Mouse (Mus musculus) erythroid progenitor cell, adult 5-6 weeks (primary cell): ENCODE results near the gene Ifnz. TPM values are rescaled to one million over a fixed set of nuclear protein-coding genes. Genes with fewer than 3 reads are reported as not detected.
"Not testable (repeated sequence)": the region's sequence is repeated elsewhere in the genome, so short reads cannot be mapped to it uniquely, and the experiment has no call there.

Experiments used
- ATAC-seq: replicated peaks from 2 replicates; pipeline ENCODE4 v1.8.0; 2016; ENCODE audit warnings: moderate number of reproducible peaks, mild to moderate bottlenecking, moderate TSS enrichment, inconsistent platforms; ENCODE audit not compliant: poor library complexity, low FRiP score, severe bottlenecking
- total RNA-seq, 2 experiments: library from RNA; stranded (forward) in 1 of 2; stranded (reverse) in 1 of 2; fragments of 150-400 nt in 1 of 2; fragments of 186-747, 209-891 nt in 1 of 2; gene quantifications; 2 replicates each; pipeline versions ENCODE4 v1.2.3 to v1.2.4; 2015 to 2017; ENCODE audit warnings: low replicate concordance in 2 of 2

The Ifnz gene
- total RNA-seq, 2 experiments from 2014 or later, result not detected

- ATAC-seq, result not testable (repeated sequence)
These were observed 1.6 kb upstream of the Ifnz start for GRCm38 (mm10) chr4:88780320-88780719.

- ATAC-seq, result not testable (repeated sequence)
These were observed 404 bp downstream of the Ifnz start for GRCm38 (mm10) chr4:88782335-88782734.

- not testable (repeated sequence) for ATAC-seq
These were observed 3.5 kb downstream of the Ifnz start, which contains the start of gene Gm13276 for GRCm38 (mm10) chr4:88785409-88785808. Gm13276 (plus strand) TSS chr4:88785709.

- not testable (repeated sequence) for ATAC-seq
These were observed 6.5 kb downstream of the Ifnz start, which contains the start of gene Gm13277 for GRCm38 (mm10) chr4:88788402-88788801. Gm13277 (plus strand) TSS chr4:88788632.

- ATAC-seq, result not testable (repeated sequence)
These were observed 9.3 kb downstream of the Ifnz start, which contains the start of gene Gm13278 for GRCm38 (mm10) chr4:88791250-88791649. Gm13278 (plus strand) TSS chr4:88791550.

- not testable (repeated sequence) for ATAC-seq
These were observed 12.2 kb downstream of the Ifnz start, which contains the start of gene Gm13275 for GRCm38 (mm10) chr4:88793936-88794675. Gm13275 (plus strand) TSS chr4:88794487.

- ATAC-seq, result not testable (repeated sequence)
These were observed 15.2 kb downstream of the Ifnz start, which contains the start of gene Gm13279 for GRCm38 (mm10) chr4:88797097-88797496. Gm13279 (plus strand) TSS chr4:88797397.

GRCm38 (mm10) chr4:88799365-88799764 lies 17.4 kb downstream of the Ifnz start, which contains the start of gene Gm13285:
Gm13285 (plus strand) TSS chr4:88799665.
- ATAC-seq, result not testable (repeated sequence)

GRCm38 (mm10) chr4:88802954-88803353 lies 21.0 kb downstream of the Ifnz start, which contains the start of gene Gm13287:
Gm13287 (plus strand) TSS chr4:88803254.
- not testable (repeated sequence) for ATAC-seq

- not testable (repeated sequence) for ATAC-seq
These were observed 23.3 kb downstream of the Ifnz start, which contains the start of gene Gm13288 for GRCm38 (mm10) chr4:88805231-88805630. Gm13288 (plus strand) TSS chr4:88805531.

GRCm38 (mm10) chr4:88805761-88806160 lies 23.8 kb downstream of the Ifnz start:
- ATAC-seq, result not testable (repeated sequence)

GRCm38 (mm10) chr4:88815928-88816327 lies 34.0 kb downstream of the Ifnz start, which contains the start of gene Ifna7:
Ifna7 (plus strand) TSS chr4:88816228.
- ATAC-seq, result no peak

- no peak for ATAC-seq
These were observed 37.7 kb downstream of the Ifnz start, which contains the start of gene Ifna11 for GRCm38 (mm10) chr4:88819659-88820058. Ifna11 (plus strand) TSS chr4:88819959.

GRCm38 (mm10) chr4:88822995-88823394 lies 41.1 kb downstream of the Ifnz start:
- no peak for ATAC-seq

GRCm38 (mm10) chr4:88827116-88827515 lies 45.2 kb downstream of the Ifnz start, which contains the start of gene Ifna6:
Ifna6 (plus strand) TSS chr4:88827416.
- ATAC-seq, result not testable (repeated sequence)

GRCm38 (mm10) chr4:88830523-88830922 lies 48.6 kb downstream of the Ifnz start:
- no peak for ATAC-seq

Other genes with a start within 250 kb of the Ifnz start
Only the 30 nearest of the 31 such genes appear.
- not detected in 2 replicates for gene Ifna14, start 210.3 kb upstream of the Ifnz start, total RNA-seq (2015; ENCODE audit: low replicate concordance)
- gene Ifna14, start 210.3 kb upstream of the Ifnz start, total RNA-seq (2017; ENCODE audit: low replicate concordance), result not detected in 2 replicates
- not detected in 2 replicates for gene Ifna9, start 189.7 kb upstream of the Ifnz start, total RNA-seq (2015; ENCODE audit: low replicate concordance)
- gene Ifna9, start 189.7 kb upstream of the Ifnz start, total RNA-seq (2017; ENCODE audit: low replicate concordance), result not detected in 2 replicates
- gene Ifna12, start 178.8 kb upstream of the Ifnz start, total RNA-seq (2015; ENCODE audit: low replicate concordance), result not detected in 2 replicates
- gene Ifna12, start 178.8 kb upstream of the Ifnz start, total RNA-seq (2017; ENCODE audit: low replicate concordance), result not detected in 2 replicates
- gene C87499, start 147.7 kb upstream of the Ifnz start, total RNA-seq (2015; ENCODE audit: low replicate concordance), result not detected in 2 replicates
- gene C87499, start 147.7 kb upstream of the Ifnz start, total RNA-seq (2017; ENCODE audit: low replicate concordance), result not detected in 2 replicates
- gene Ifna13, start 137.7 kb upstream of the Ifnz start, total RNA-seq (2015; ENCODE audit: low replicate concordance), result not detected in 2 replicates
- not detected in 2 replicates for gene Ifna13, start 137.7 kb upstream of the Ifnz start, total RNA-seq (2017; ENCODE audit: low replicate concordance)
- not detected in 2 replicates for gene Ifna16, start 105.2 kb upstream of the Ifnz start, total RNA-seq (2015; ENCODE audit: low replicate concordance)
- gene Ifna16, start 105.2 kb upstream of the Ifnz start, total RNA-seq (2017; ENCODE audit: low replicate concordance), result not detected in 2 replicates
- not detected in 2 replicates for gene Ifna2, start 98.2 kb upstream of the Ifnz start, total RNA-seq (2015; ENCODE audit: low replicate concordance)
- not detected in 2 replicates for gene Ifna2, start 98.2 kb upstream of the Ifnz start, total RNA-seq (2017; ENCODE audit: low replicate concordance)
- gene Ifnab, start 90.8 kb upstream of the Ifnz start, total RNA-seq (2015; ENCODE audit: low replicate concordance), result not detected in 2 replicates
- not detected in 2 replicates for gene Ifnab, start 90.8 kb upstream of the Ifnz start, total RNA-seq (2017; ENCODE audit: low replicate concordance)
- not detected in 2 replicates for gene Gm26566, start 60.3 kb upstream of the Ifnz start, total RNA-seq (2015; ENCODE audit: low replicate concordance)
- gene Gm26566, start 60.3 kb upstream of the Ifnz start, total RNA-seq (2017; ENCODE audit: low replicate concordance), result 0.51 TPM in 1 of 2 replicates, not detected in the other
- 20.1 and 22.0 TPM in 2 replicates for gene Klhl9, start 59.7 kb upstream of the Ifnz start, total RNA-seq (2015; ENCODE audit: low replicate concordance)
- gene Klhl9, start 59.7 kb upstream of the Ifnz start, total RNA-seq (2017; ENCODE audit: low replicate concordance), result 21.1 and 31.8 TPM in 2 replicates
- not detected in 2 replicates for gene Gm13271, start 27.3 kb upstream of the Ifnz start, total RNA-seq (2015; ENCODE audit: low replicate concordance)
- not detected in 2 replicates for gene Gm13271, start 27.3 kb upstream of the Ifnz start, total RNA-seq (2017; ENCODE audit: low replicate concordance)
- gene Gm13283, start 22.0 kb upstream of the Ifnz start, total RNA-seq (2015; ENCODE audit: low replicate concordance), result not detected in 2 replicates
- not detected in 2 replicates for gene Gm13283, start 22.0 kb upstream of the Ifnz start, total RNA-seq (2017; ENCODE audit: low replicate concordance)
- gene Gm13290, start 8.3 kb upstream of the Ifnz start, total RNA-seq (2015; ENCODE audit: low replicate concordance), result not detected in 2 replicates
- not detected in 2 replicates for gene Gm13290, start 8.3 kb upstream of the Ifnz start, total RNA-seq (2017; ENCODE audit: low replicate concordance)
- not detected in 2 replicates for gene Gm13289, start 5.2 kb upstream of the Ifnz start, total RNA-seq (2015; ENCODE audit: low replicate concordance)
- not detected in 2 replicates for gene Gm13289, start 5.2 kb upstream of the Ifnz start, total RNA-seq (2017; ENCODE audit: low replicate concordance)
- not detected in 2 replicates for gene Gm13272, start 2.3 kb upstream of the Ifnz start, total RNA-seq (2015; ENCODE audit: low replicate concordance)
- not detected in 2 replicates for gene Gm13272, start 2.3 kb upstream of the Ifnz start, total RNA-seq (2017; ENCODE audit: low replicate concordance)
- gene Gm13276, start 3.6 kb downstream of the Ifnz start, total RNA-seq (2015; ENCODE audit: low replicate concordance), result not detected in 2 replicates
- not detected in 2 replicates for gene Gm13276, start 3.6 kb downstream of the Ifnz start, total RNA-seq (2017; ENCODE audit: low replicate concordance)
- not detected in 2 replicates for gene Gm13277, start 6.5 kb downstream of the Ifnz start, total RNA-seq (2015; ENCODE audit: low replicate concordance)
- not detected in 2 replicates for gene Gm13277, start 6.5 kb downstream of the Ifnz start, total RNA-seq (2017; ENCODE audit: low replicate concordance)
- gene Gm13278, start 9.4 kb downstream of the Ifnz start, total RNA-seq (2015; ENCODE audit: low replicate concordance), result not detected in 2 replicates
- not detected in 2 replicates for gene Gm13278, start 9.4 kb downstream of the Ifnz start, total RNA-seq (2017; ENCODE audit: low replicate concordance)
- gene Gm13275, start 12.4 kb downstream of the Ifnz start, total RNA-seq (2015; ENCODE audit: low replicate concordance), result not detected in 2 replicates
- not detected in 2 replicates for gene Gm13275, start 12.4 kb downstream of the Ifnz start, total RNA-seq (2017; ENCODE audit: low replicate concordance)
- not detected in 2 replicates for gene Gm13279, start 15.3 kb downstream of the Ifnz start, total RNA-seq (2015; ENCODE audit: low replicate concordance)
- not detected in 2 replicates for gene Gm13279, start 15.3 kb downstream of the Ifnz start, total RNA-seq (2017; ENCODE audit: low replicate concordance)
- gene Gm13285, start 17.5 kb downstream of the Ifnz start, total RNA-seq (2015; ENCODE audit: low replicate concordance), result not detected in 2 replicates
- not detected in 2 replicates for gene Gm13285, start 17.5 kb downstream of the Ifnz start, total RNA-seq (2017; ENCODE audit: low replicate concordance)
- not detected in 2 replicates for gene Gm13287, start 21.1 kb downstream of the Ifnz start, total RNA-seq (2015; ENCODE audit: low replicate concordance)
- not detected in 2 replicates for gene Gm13287, start 21.1 kb downstream of the Ifnz start, total RNA-seq (2017; ENCODE audit: low replicate concordance)
- gene Gm13288, start 23.4 kb downstream of the Ifnz start, total RNA-seq (2015; ENCODE audit: low replicate concordance), result not detected in 2 replicates
- gene Gm13288, start 23.4 kb downstream of the Ifnz start, total RNA-seq (2017; ENCODE audit: low replicate concordance), result not detected in 2 replicates
- not detected in 2 replicates for gene Ifna7, start 34.1 kb downstream of the Ifnz start, total RNA-seq (2015; ENCODE audit: low replicate concordance)
- gene Ifna7, start 34.1 kb downstream of the Ifnz start, total RNA-seq (2017; ENCODE audit: low replicate concordance), result not detected in 2 replicates
- gene Ifna11, start 37.8 kb downstream of the Ifnz start, total RNA-seq (2015; ENCODE audit: low replicate concordance), result not detected in 2 replicates
- not detected in 2 replicates for gene Ifna11, start 37.8 kb downstream of the Ifnz start, total RNA-seq (2017; ENCODE audit: low replicate concordance)
- not detected in 2 replicates for gene Ifna6, start 45.3 kb downstream of the Ifnz start, total RNA-seq (2015; ENCODE audit: low replicate concordance)
- gene Ifna6, start 45.3 kb downstream of the Ifnz start, total RNA-seq (2017; ENCODE audit: low replicate concordance), result not detected in 2 replicates
- gene Ifna5, start 53.4 kb downstream of the Ifnz start, total RNA-seq (2015; ENCODE audit: low replicate concordance), result not detected in 2 replicates
- not detected in 2 replicates for gene Ifna5, start 53.4 kb downstream of the Ifnz start, total RNA-seq (2017; ENCODE audit: low replicate concordance)
- not detected in 2 replicates for gene Ifna4, start 59.7 kb downstream of the Ifnz start, total RNA-seq (2015; ENCODE audit: low replicate concordance)
- not detected in 2 replicates for gene Ifna4, start 59.7 kb downstream of the Ifnz start, total RNA-seq (2017; ENCODE audit: low replicate concordance)
- not detected in 2 replicates for gene Ifna1, start 68.0 kb downstream of the Ifnz start, total RNA-seq (2015; ENCODE audit: low replicate concordance)
- gene Ifna1, start 68.0 kb downstream of the Ifnz start, total RNA-seq (2017; ENCODE audit: low replicate concordance), result not detected in 2 replicates
- not detected in 2 replicates for gene Ifne, start 98.1 kb downstream of the Ifnz start, total RNA-seq (2015; ENCODE audit: low replicate concordance)
- gene Ifne, start 98.1 kb downstream of the Ifnz start, total RNA-seq (2017; ENCODE audit: low replicate concordance), result not detected in 2 replicates